Mouse (Mus musculus) splenic B cell, adult 2 months (primary cell): ENCODE results near the gene Dhrs2.
A peak's percentile ranks its signal among the peaks of the same experiment; 100 is the strongest.

Source experiments
- DNase-seq: peaks from one replicate; pipeline ENCODE4 v3.0.0-alpha.2; 2011; ENCODE audit warnings: low read depth, low spot score
- H3K27me3 ChIP-seq: 2 replicates; pipeline ENCODE4 v1.6.1; 2012; ENCODE audit warnings: mild to moderate bottlenecking, low read length, moderate library complexity, mixed read lengths; ENCODE audit not compliant: control insufficient read depth, poor library complexity, insufficient read depth, severe bottlenecking
- H3K36me3 ChIP-seq: 2 replicates; pipeline ENCODE4 v1.6.1; 2012; ENCODE audit warnings: mild to moderate bottlenecking, low read length, moderate library complexity, mixed read lengths; ENCODE audit not compliant: control insufficient read depth, poor library complexity, insufficient read depth, severe bottlenecking

The Dhrs2 gene

DNA sequence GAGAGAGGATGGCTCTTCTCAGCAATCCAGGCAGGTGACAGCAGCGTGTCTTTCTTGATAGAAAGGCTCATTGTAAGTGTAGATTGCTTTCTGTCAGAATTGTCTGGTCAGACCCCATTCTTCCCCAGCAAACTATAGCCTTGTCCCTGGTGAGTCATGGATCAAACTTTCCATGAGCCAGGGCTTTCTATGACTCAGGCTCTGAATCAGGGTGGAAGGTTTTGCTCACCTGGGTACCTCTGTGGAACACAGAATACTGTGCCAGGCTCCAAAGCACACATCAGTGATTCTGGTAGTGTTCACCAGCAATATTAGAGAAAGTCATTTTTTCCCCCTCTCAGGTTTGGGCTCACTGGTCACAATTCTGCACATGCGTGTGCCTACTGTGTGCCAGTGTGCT, 13.5 kb upstream of the Dhrs2 start:
- no peak for DNase-seq
- H3K27me3 ChIP-seq, result no peaks in the 10 kb centered on the region
- no peaks in the 10 kb centered on the region for H3K36me3 ChIP-seq

DNA sequence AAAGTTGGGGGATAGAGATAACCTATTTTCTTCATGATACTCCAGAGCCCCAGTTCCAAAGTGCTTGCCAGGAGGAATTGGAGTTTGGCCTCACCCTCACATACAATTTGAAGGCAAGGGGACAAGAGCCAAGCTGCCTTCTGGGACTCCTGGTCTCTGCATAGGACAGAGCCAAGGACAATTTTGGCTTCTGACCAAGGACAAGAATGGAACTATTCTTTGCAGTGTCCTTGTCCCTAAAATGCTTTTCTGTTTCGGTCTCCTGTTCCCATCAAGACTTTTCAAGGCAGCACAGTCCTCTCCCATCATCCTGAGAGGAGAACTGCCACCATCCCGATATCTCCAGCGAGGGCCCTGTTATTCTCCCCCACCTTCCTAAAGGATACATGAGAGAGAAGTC, 8.2 kb upstream of the Dhrs2 start:
- no peak for DNase-seq
- H3K36me3 ChIP-seq, result no peaks in the 10 kb centered on the region
- no peaks in the 10 kb centered on the region for H3K27me3 ChIP-seq

- DNase-seq, result peak; percentile 73
- no peaks in the 10 kb centered on the region for H3K36me3 ChIP-seq
- no peaks in the 10 kb centered on the region for H3K27me3 ChIP-seq
Observed at GRCm38 (mm10) chr14:55214507-55214906, 7.3 kb upstream of the Dhrs2 start.

DNA sequence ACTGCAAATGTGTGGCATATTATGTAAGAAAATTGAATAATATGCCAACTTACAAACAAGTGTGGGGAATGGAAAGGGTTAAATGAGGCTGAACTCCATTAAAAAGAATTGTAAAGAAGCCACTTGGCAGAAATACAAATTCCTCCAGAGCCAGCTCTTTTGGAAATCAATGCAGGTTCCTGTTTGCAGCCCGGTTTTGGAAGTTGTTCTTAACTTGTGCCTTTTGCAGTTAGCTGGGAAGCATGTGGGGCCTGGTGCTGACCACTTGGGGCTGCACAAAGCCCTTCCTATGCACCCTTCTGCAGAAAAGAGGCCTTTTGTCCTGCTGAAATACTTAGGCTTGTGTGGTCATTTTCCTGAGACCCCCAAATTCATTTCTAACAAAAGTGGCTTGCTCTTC, 1.4 kb downstream of the Dhrs2 start:
- Histone ChIP-seq H3K27me3 (no peaks in the 10 kb centered on the region), H3K36me3 (no peaks in the 10 kb centered on the region)
- no peak for DNase-seq

GRCm38 (mm10) chr14:55234639-55235038, 12.8 kb downstream of the Dhrs2 start:
- no peaks in the 10 kb centered on the region for H3K36me3 ChIP-seq
- no peaks in the 10 kb centered on the region for H3K27me3 ChIP-seq
- no peak for DNase-seq

DNA sequence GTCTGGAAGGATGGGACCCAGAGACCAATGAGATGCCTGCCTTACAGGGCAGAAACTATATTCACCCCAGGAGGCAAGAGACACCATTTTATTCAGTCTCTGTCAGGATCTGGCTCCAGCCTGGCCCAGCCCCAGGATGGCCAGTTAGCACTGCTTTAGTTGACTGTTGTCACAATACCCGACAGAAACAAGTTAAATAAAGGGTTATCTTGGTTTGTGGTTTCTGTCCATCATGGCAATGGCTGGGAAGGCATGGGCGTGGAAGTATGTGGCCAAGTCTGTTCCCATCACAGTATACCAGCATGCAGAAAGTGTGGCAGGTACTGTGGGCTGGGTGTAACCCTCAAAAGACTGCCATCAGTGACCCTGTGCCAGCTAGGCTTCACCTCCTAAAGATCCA, 14.9 kb downstream of the Dhrs2 start:
- Histone ChIP-seq H3K27me3 (no peaks in the 10 kb centered on the region), H3K36me3 (no peaks in the 10 kb centered on the region)
- no peak for DNase-seq

GRCm38 (mm10) chr14:55242664-55243063, 20.9 kb downstream of the Dhrs2 start:
- Histone ChIP-seq H3K27me3 (no peaks in the 10 kb centered on the region), H3K36me3 (no peaks in the 10 kb centered on the region)
- no peak for DNase-seq

DNA sequence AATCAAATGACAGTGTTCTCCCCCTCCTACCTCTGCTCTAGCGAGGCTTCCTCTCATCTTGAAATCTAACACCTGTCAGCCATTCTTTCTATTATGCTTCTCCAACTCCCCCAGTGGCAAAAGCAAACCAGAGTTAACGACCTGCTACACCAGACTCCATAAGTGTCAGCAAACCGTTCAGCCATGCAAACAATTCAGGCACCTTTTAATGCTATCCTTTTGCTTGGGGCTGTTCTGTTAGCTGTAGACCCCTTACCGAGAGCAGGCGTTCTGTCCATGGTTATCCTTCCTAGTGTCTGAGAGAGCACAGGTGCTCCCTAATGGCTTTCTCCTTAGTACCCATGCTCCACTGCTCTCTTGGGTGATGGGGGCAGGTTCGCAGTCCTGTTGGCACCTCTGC, 25.4 kb downstream of the Dhrs2 start:
- Histone ChIP-seq H3K36me3 (no peaks in the 10 kb centered on the region), H3K27me3 (no peaks in the 10 kb centered on the region)
- DNase-seq, result no peak

DNA sequence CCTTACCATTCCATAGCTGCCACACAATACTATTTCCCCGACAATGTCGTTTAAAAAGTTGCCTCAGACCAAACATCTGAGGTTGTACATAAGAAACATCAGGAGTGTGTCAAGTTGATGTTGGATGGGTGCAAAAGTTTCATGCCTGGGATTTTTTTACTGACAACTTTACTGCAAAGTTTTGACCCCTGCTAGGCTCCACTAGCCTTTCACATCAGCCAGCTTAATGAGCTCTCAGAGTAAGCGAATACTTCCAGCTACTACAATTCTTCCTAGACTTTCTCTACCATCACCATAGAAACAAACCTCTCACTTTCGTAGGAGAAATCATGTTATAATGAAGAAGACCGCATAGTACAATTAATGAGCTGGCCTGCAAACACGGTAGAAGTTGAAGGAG, 26.5 kb downstream of the Dhrs2 start:
- Histone ChIP-seq H3K36me3 (no peaks in the 10 kb centered on the region), H3K27me3 (no peaks in the 10 kb centered on the region)
- no peak for DNase-seq

DNA sequence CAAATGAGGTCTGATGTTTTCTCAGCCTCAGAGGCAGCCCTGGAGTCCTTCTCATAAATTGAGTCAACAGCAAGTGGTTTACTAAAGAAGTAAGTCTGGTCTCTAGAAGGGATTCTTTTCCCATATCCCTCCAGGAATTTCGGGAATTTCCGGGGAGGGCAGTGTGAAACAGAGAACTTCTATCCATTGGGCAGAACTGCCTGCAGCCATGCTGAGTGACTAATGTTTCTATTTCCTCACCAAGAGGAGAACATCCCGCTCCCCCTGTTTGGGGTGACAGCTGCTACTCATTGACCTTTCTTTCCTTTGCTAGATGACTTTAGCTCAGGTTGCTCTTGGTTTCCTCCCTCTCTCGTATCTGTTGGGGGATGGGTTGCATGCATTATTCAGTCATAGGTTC, 31.8 kb downstream of the Dhrs2 start:
- Histone ChIP-seq H3K36me3 (no peaks in the 10 kb centered on the region), H3K27me3 (no peaks in the 10 kb centered on the region)
- DNase-seq, result no peak

DNA sequence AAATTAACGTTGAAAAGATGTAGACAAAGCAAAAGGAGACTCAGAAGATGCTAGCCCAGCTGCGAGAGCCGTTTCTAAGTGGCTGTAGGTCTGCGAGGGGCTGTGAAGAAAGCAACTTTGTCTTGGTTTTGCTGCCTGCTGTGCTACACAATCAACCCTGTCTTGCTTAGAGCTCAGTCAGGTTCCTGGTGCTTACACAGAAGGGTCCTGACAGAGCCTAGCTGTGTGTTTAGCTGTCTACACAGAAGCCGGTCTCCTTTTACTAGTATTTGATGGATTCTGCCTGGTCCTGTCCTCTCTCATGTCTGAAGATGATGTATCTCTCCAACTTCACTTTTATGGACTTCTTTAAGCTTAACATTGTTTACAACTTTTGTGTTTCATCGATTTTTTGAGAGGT, 33.6 kb downstream of the Dhrs2 start:
- no peak for DNase-seq

GRCm38 (mm10) chr14:55271158-55271557, 49.4 kb downstream of the Dhrs2 start:
- Histone ChIP-seq H3K36me3 (no peaks in the 10 kb centered on the region), H3K27me3 (no peaks in the 10 kb centered on the region)
- peak; percentile 19 for DNase-seq

More for the DNA sequence above, 33.6 kb downstream of the Dhrs2 start:
- Histone ChIP-seq H3K36me3 (no peaks in the 10 kb centered on the region), H3K27me3 (no peaks in the 10 kb centered on the region)

DNA sequence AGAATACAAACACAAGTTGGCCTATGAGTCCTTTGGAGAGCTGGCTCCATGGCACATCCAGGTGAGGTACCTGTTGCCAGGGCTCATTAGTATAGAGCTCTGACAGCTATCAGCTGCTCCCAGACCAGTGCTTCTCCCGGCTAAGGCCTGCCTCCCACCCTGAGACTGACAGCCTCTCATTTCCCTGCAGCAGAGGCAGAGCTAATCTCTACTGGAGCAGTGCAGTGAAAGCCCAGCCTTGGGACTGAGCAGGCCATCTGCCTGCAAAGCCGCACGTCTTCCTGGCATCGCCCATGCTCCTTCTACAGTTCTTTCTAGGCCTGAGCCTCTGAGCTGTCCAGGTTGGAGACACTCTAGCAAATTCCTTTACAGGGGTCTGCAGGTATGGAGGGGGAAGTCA, 51.2 kb downstream of the Dhrs2 start:
- H3K27me3 ChIP-seq, result no peaks in the 10 kb centered on the region
- DNase-seq, result no peak
- no peaks in the 10 kb centered on the region for H3K36me3 ChIP-seq

- H3K27me3 ChIP-seq, result no peaks in the 10 kb centered on the region
- DNase-seq, result no peak
- no peaks in the 10 kb centered on the region for H3K36me3 ChIP-seq
Observed at GRCm38 (mm10) chr14:55274810-55275209, 53.0 kb downstream of the Dhrs2 start.

- DNase-seq, result no peak
- Histone ChIP-seq H3K36me3 (no peaks in the 10 kb centered on the region), H3K27me3 (no peaks in the 10 kb centered on the region)
Observed at GRCm38 (mm10) chr14:55279322-55280069, 57.7 kb downstream of the Dhrs2 start.
